Mouse (Mus musculus) myocyte (in vitro differentiated cells): Measurements from ENCODE around the gene Tjp1. TPM values are rescaled to one million over a fixed set of nuclear protein-coding genes. Genes with fewer than 3 reads are reported as not detected.

Source experiments
- H3K27me3 ChIP-seq: one replicate; pipeline ENCODE4 v1.6.1; 2011; ENCODE audit not compliant: control insufficient read depth, insufficient read depth, insufficient read length
- H3K36me3 ChIP-seq: one replicate; pipeline ENCODE4 v1.6.1; 2011; ENCODE audit not compliant: control insufficient read depth, insufficient read depth
- H3K4me2 ChIP-seq: one replicate; pipeline ENCODE4 v1.6.1; 2011; ENCODE audit warnings: low read depth, control low read depth
- H3K4me3 ChIP-seq: one replicate; pipeline ENCODE4 v1.5.1; 2011; ENCODE audit warnings: mild to moderate bottlenecking, control low read depth, moderate library complexity
- H3K79me2 ChIP-seq: one replicate; pipeline ENCODE4 v1.6.1; 2011; ENCODE audit not compliant: control insufficient read depth, insufficient read depth
- H3ac ChIP-seq: one replicate; pipeline ENCODE4 v1.6.1; 2011; ENCODE audit not compliant: control insufficient read depth, insufficient read length
- CEBPB ChIP-seq: IDR thresholded peaks from 2 replicates; pipeline ENCODE4 v1.6.1; 2011; ENCODE audit warnings: mild to moderate bottlenecking, moderate library complexity; ENCODE audit not compliant: poor library complexity, insufficient read depth, severe bottlenecking
- E2F4 ChIP-seq: IDR thresholded peaks from one replicate; pipeline ENCODE4 v1.6.1; 2011; ENCODE audit warnings: mild to moderate bottlenecking, control low read depth, moderate library complexity; ENCODE audit not compliant: insufficient read depth
- MAX ChIP-seq: IDR thresholded peaks from one replicate; pipeline ENCODE4 v1.6.1; 2011; ENCODE audit warnings: low read depth, mild to moderate bottlenecking, control low read depth
- MYOD1 ChIP-seq, 3 experiments: IDR thresholded peaks; one replicate each; pipeline ENCODE4 v1.6.1; 2011; ENCODE audit warnings: control low read depth in 2 of 3, low read depth in 2 of 3, mild to moderate bottlenecking in 2 of 3, moderate library complexity in 1 of 3; ENCODE audit not compliant: insufficient read length in 2 of 3, control insufficient read depth in 1 of 3
- MYOG ChIP-seq, 3 experiments: IDR thresholded peaks; one replicate each; pipeline ENCODE4 v1.6.1; 2011; ENCODE audit warnings: control low read depth in 2 of 3, low read depth in 2 of 3, mild to moderate bottlenecking in 2 of 3; ENCODE audit not compliant: insufficient read length in 2 of 3, control insufficient read depth in 1 of 3, insufficient read depth in 1 of 3
- POLR2A ChIP-seq: IDR thresholded peaks from one replicate; pipeline ENCODE4 v1.6.1; 2011; ENCODE audit warnings: low read depth, mild to moderate bottlenecking, control low read depth, moderate library complexity; ENCODE audit not compliant: insufficient read length
- POLR2AphosphoS2 ChIP-seq: IDR thresholded peaks from one replicate; pipeline ENCODE4 v1.6.1; 2011; ENCODE audit warnings: low read depth, control low read depth; ENCODE audit not compliant: insufficient read length
- REST ChIP-seq: IDR thresholded peaks from one replicate; pipeline ENCODE4 v1.6.1; 2011; ENCODE audit warnings: mild to moderate bottlenecking, control low read depth, moderate library complexity; ENCODE audit not compliant: insufficient read depth, insufficient read length
- SRF ChIP-seq: IDR thresholded peaks from one replicate; pipeline ENCODE4 v1.6.1; 2011; ENCODE audit warnings: low read depth; ENCODE audit not compliant: control insufficient read depth, insufficient read length
- TCF12 ChIP-seq: IDR thresholded peaks from one replicate; pipeline ENCODE4 v1.6.1; 2011; ENCODE audit warnings: mild to moderate bottlenecking, control low read depth; ENCODE audit not compliant: poor library complexity, insufficient read depth, severe bottlenecking
- TCF3 ChIP-seq: IDR thresholded peaks from one replicate; pipeline ENCODE4 v1.6.1; 2011; ENCODE audit warnings: low read depth, control low read depth; ENCODE audit not compliant: insufficient read length
- USF1 ChIP-seq: IDR thresholded peaks from one replicate; pipeline ENCODE4 v1.6.1; 2011; ENCODE audit warnings: low read depth, mild to moderate bottlenecking, control low read depth, moderate library complexity
- polyA plus RNA-seq: library from polyadenylated mRNA; unstranded; fragments of >200 nt; fragmentation: generic; extraction: Trizol; gene quantifications from one replicate; pipeline ENCODE4 v1.2.1, GENCODE M21; 2012; ENCODE audit warnings: missing spikeins

Tjp1 gene
- polyA plus RNA-seq, 1 experiment = 24.3 TPM

- H3ac ChIP-seq = no peak overlapping the region
- TF ChIP-seq REST (no peak), MAX (no peak)
- no peaks in the 10 kb centered on the region for H3K79me2 ChIP-seq
- no peak overlapping the region for H3K4me2 ChIP-seq
- no peak overlapping the region for H3K4me3 ChIP-seq
- H3K36me3 ChIP-seq = no peaks in the 10 kb centered on the region
- no peaks in the 10 kb centered on the region for H3K27me3 ChIP-seq
Measured at GRCm38 (mm10) chr7:65384775-65385174, 142.8 kb downstream of the Tjp1 start.

DNA sequence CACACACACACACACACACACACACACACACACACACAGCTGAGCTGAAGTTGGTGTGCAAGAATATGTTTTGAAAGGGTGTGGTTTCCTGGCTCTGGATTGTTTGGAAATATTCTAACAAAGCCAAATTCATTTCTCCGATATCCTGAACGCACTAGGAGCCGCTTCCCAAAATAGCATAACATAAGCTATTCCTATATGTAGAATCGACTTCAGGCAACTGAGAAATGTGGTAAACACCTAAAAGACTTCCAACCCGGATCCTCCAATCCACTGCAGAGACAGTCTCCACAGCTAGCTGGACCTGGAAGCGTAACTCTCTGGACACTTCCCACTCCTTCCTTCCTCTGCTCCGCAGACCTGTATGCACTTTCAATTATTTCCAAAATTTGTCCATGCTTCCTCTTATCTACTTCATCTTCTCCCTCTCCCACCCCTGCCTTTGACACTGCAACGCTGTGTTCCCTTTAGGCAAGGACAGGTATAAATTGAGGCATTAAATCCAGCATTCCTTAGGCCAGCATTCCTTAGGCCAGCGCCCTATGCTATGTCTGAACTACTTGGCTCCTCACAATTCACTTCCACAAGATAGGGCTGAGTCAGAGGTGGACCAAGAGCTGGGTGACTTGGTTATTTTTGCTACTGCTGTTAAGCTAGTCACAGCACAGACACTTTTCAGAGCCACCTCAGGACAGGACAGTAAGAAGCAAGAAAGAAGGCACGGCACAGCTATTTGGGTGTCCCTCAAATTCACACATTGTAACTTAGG, 144.9 kb downstream of the Tjp1 start:
- TF ChIP-seq USF1 (no peak), REST (no peak), TCF12 (no peak), TCF3 (no peak), POLR2A (no peak), SRF (no peak), MAX (no peak), POLR2AphosphoS2 (no peak), MYOG (IDR thresholded peaks at IDR 0.05; ENCODE audit: control insufficient read depth in 1 of 3, insufficient read depth in 1 of 3, insufficient read length in 2 of 3, low read depth in 2 of 3) (no peak), E2F4 (no peak), MYOD1 (IDR thresholded peaks at IDR 0.05; ENCODE audit: control insufficient read depth in 1 of 3, insufficient read length in 2 of 3, low read depth in 2 of 3) (no peak), CEBPB (no peak)
- H3K4me2 ChIP-seq = no peak overlapping the region
- no peaks in the 10 kb centered on the region for H3K79me2 ChIP-seq
- no peak overlapping the region for H3K4me3 ChIP-seq
- no peak overlapping the region for H3ac ChIP-seq
- H3K36me3 ChIP-seq = no peaks in the 10 kb centered on the region
- no peaks in the 10 kb centered on the region for H3K27me3 ChIP-seq

- no peak for TF ChIP-seq POLR2A
- no peak for TF ChIP-seq MYOG (IDR thresholded peaks at IDR 0.05; ENCODE audit: control insufficient read depth in 1 of 3, insufficient read depth in 1 of 3, insufficient read length in 2 of 3, low read depth in 2 of 3)
- TF ChIP-seq REST = no peak
- TF ChIP-seq E2F4 = no peak
- TF ChIP-seq MAX = no peak
- TF ChIP-seq CEBPB = no peak
- no peak for TF ChIP-seq MYOD1 (IDR thresholded peaks at IDR 0.05; ENCODE audit: control insufficient read depth in 1 of 3, insufficient read length in 2 of 3, low read depth in 2 of 3)
- no peak for TF ChIP-seq SRF
- TF ChIP-seq USF1 = no peak
- no peak for TF ChIP-seq TCF3
- no peak for TF ChIP-seq TCF12
- no peak for TF ChIP-seq POLR2AphosphoS2
- no peak overlapping the region for H3K4me3 ChIP-seq
- H3K36me3 ChIP-seq = no peaks in the 10 kb centered on the region
- H3K27me3 ChIP-seq = no peaks in the 10 kb centered on the region
- no peak overlapping the region for H3K4me2 ChIP-seq
- no peaks in the 10 kb centered on the region for H3K79me2 ChIP-seq
- no peak overlapping the region for H3ac ChIP-seq
Measured at GRCm38 (mm10) chr7:65381896-65382295, 145.7 kb downstream of the Tjp1 start.

- no peak overlapping the region for H3ac ChIP-seq
- no peaks in the 10 kb centered on the region for H3K79me2 ChIP-seq
- TF ChIP-seq REST (no peak), MYOD1 (IDR thresholded peaks at IDR 0.05; ENCODE audit: control insufficient read depth in 1 of 3, insufficient read length in 2 of 3, low read depth in 2 of 3) (no peak), MYOG (IDR thresholded peaks at IDR 0.05; ENCODE audit: control insufficient read depth in 1 of 3, insufficient read depth in 1 of 3, insufficient read length in 2 of 3, low read depth in 2 of 3) (no peak), MAX (no peak), SRF (no peak), TCF3 (no peak)
- no peak overlapping the region for H3K4me3 ChIP-seq
- no peaks in the 10 kb centered on the region for H3K36me3 ChIP-seq
- H3K4me2 ChIP-seq = no peak overlapping the region
- no peaks in the 10 kb centered on the region for H3K27me3 ChIP-seq
Measured at GRCm38 (mm10) chr7:65380716-65381115, 146.9 kb downstream of the Tjp1 start.

- TF ChIP-seq REST = no peak
- no peak for TF ChIP-seq SRF
- TF ChIP-seq TCF12 = no peak
- TF ChIP-seq MYOD1 (IDR thresholded peaks at IDR 0.05; ENCODE audit: control insufficient read depth in 1 of 3, insufficient read length in 2 of 3, low read depth in 2 of 3) = no peak
- TF ChIP-seq POLR2A = no peak
- no peak for TF ChIP-seq E2F4
- no peak for TF ChIP-seq USF1
- TF ChIP-seq POLR2AphosphoS2 = no peak
- TF ChIP-seq MYOG (IDR thresholded peaks at IDR 0.05; ENCODE audit: control insufficient read depth in 1 of 3, insufficient read depth in 1 of 3, insufficient read length in 2 of 3, low read depth in 2 of 3) = no peak
- no peak for TF ChIP-seq CEBPB
- TF ChIP-seq MAX = no peak
- TF ChIP-seq TCF3 = no peak
- H3ac ChIP-seq = no peak overlapping the region
- H3K4me3 ChIP-seq = no peak overlapping the region
- H3K27me3 ChIP-seq = no peaks in the 10 kb centered on the region
- no peak overlapping the region for H3K4me2 ChIP-seq
- H3K79me2 ChIP-seq = no peaks in the 10 kb centered on the region
- H3K36me3 ChIP-seq = no peaks in the 10 kb centered on the region
Measured at GRCm38 (mm10) chr7:65378818-65379565, 148.6 kb downstream of the Tjp1 start.
